In genomic region chr13:6906000-6906399, GRCm38 (mm10) we compare ENCODE assay signal across 26 mouse cellular contexts.
"Had no signal": no experiment of that assay in that cellular context is flagged by ENCODE, and none has a peak within 500 bp of the region (broad histone marks: within the 10 kb centered on the region; RNA-seq: fewer than 3 reads in every experiment).

No protein-coding gene starts in this region.

- ATAC-seq: hindbrain, postnatal 0 days; intestine, embryonic 16.5 days had no signal

- H3K9ac ChIP-seq: heart, embryonic 12.5 days; hindbrain, embryonic 12.5 days; hindbrain, embryonic 15.5 days; kidney, embryonic 15.5 days; limb, embryonic 13.5 days; limb, embryonic 15.5 days had no signal

- H3K36me3 ChIP-seq: heart, embryonic 10.5 days; heart, embryonic 12.5 days; hindbrain, embryonic 10.5 days; hindbrain, embryonic 12.5 days; hindbrain, embryonic 15.5 days; kidney, embryonic 15.5 days; limb, embryonic 13.5 days; limb, embryonic 15.5 days had no signal

- DNase-seq: gastrocnemius, adult 2 months; gastrocnemius, postnatal 14 days; gastrocnemius, postnatal 36 days; heart, adult 18-20 months; heart, postnatal 10 days; heart, postnatal 4 days; kidney, adult 11 months; kidney, adult 2 months; kidney, adult 9 months; kidney, postnatal 14 days; kidney, postnatal 36 days; layer of hippocampus, adult 9-11 months; layer of hippocampus, postnatal 36 days; left cerebral cortex, postnatal 4 days had no signal

- H3K4me2 ChIP-seq: heart, embryonic 12.5 days; hindbrain, embryonic 12.5 days; hindbrain, embryonic 15.5 days; kidney, embryonic 15.5 days; limb, embryonic 13.5 days; limb, embryonic 15.5 days; liver, embryonic 11.5 days had no signal

- H3K4me1 ChIP-seq: heart, embryonic 10.5 days; heart, embryonic 12.5 days; hindbrain, embryonic 10.5 days; hindbrain, embryonic 12.5 days; hindbrain, embryonic 15.5 days; kidney, embryonic 15.5 days; limb, embryonic 13.5 days; limb, embryonic 15.5 days had no signal

- H3K4me3 ChIP-seq: gastrocnemius, adult 2 months; heart, embryonic 10.5 days; heart, embryonic 12.5 days; hindbrain, embryonic 10.5 days; hindbrain, embryonic 12.5 days; hindbrain, embryonic 15.5 days; kidney, embryonic 15.5 days; limb, embryonic 13.5 days; limb, embryonic 15.5 days had no signal

- H3K9me3 ChIP-seq: heart, embryonic 10.5 days; heart, embryonic 12.5 days; hindbrain, embryonic 10.5 days; hindbrain, embryonic 12.5 days; hindbrain, embryonic 15.5 days; kidney, embryonic 15.5 days; limb, embryonic 13.5 days; limb, embryonic 15.5 days had no signal

- H3K27ac ChIP-seq: gastrocnemius, adult 2 months; heart, embryonic 10.5 days; hindbrain, embryonic 10.5 days; hindbrain, embryonic 12.5 days; hindbrain, embryonic 15.5 days; hindbrain, postnatal 0 days; kidney, embryonic 15.5 days; kidney, postnatal 0 days; limb, embryonic 13.5 days; limb, embryonic 15.5 days had no signal

- H3K27me3 ChIP-seq: heart, embryonic 12.5 days; hindbrain, embryonic 12.5 days; hindbrain, embryonic 15.5 days; kidney, embryonic 15.5 days; limb, embryonic 13.5 days; limb, embryonic 15.5 days had no signal
